Mouse (Mus musculus): ENCODE measurements at regions not wholly inside any gene's neighbourhood (a gene's known extent, or its start where the extent isn't known, plus 50 kb on each side); places are given as distances from the start of the nearest gene placed in this dataset.
"Not testable (repeated sequence)": the region's sequence is repeated elsewhere in the genome, so short reads cannot be mapped to it uniquely, and the experiment has no call there.

GRCm38 (mm10) chr2:3864872-3865271 lies 152.6 kb upstream of the Frmd4a start:
- no peak for DNase-seq

- DNase-seq = not testable (repeated sequence)
Observed at GRCm38 (mm10) chr2:3866736-3867135, 150.8 kb upstream of the Frmd4a start.

GRCm38 (mm10) chr2:3869701-3870100 lies 147.8 kb upstream of the Frmd4a start:
- no peak for DNase-seq

DNA sequence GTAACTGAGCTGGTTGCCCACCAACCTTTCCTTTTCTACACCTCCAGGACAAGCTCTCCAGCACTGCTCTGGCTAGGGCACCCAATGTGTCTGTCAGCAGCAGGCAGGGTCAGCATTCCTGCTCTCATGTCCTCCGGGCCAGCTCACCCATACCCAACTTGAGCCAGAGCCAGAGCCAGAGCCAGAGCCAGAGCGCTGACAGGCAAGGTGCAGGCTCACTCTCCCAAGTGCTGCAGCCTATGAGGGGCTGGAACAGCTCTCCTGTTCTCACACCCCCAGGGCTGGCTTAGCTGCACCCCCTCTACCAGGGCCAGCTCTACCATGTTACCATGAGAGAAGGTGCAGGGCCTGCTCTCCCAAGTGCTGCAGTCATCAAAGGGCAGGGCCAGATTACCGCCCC lies 145.8 kb upstream of the Frmd4a start:
- no peak for DNase-seq

GRCm38 (mm10) chr2:3887000-3887399 lies 130.5 kb upstream of the Frmd4a start:
- no peak for DNase-seq

DNA sequence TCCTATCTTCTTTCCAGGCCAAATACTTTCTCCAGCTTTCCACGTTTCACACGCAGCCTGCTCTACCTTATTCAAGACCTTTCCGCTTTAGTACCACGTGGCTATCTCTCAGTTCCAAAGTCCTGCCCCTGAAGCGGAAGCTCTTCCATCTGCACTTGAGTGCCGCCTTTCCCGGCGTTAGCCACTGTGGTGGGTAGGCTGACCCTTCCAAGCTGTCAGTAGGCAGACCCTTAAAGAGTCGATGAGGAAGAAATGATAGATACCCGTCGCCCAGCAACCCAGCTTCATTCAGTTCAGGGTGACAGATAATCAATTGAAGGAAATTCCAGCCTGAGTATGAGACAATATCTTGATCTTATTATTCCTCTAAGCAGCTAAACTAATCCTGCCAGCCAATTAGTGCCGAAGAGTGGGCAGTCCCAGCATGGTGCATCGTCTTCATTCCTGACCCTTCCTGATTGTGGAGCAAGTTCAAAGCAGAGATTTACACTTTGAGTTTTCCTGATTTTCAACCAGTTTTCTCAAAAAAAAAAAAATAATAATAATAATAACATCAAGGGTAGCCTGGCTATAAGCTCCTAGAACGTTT lies 129.6 kb upstream of the Frmd4a start:
- DNase-seq = no peak

- no peak for DNase-seq
Observed at GRCm38 (mm10) chr2:3889381-3889780, 128.1 kb upstream of the Frmd4a start.

DNA sequence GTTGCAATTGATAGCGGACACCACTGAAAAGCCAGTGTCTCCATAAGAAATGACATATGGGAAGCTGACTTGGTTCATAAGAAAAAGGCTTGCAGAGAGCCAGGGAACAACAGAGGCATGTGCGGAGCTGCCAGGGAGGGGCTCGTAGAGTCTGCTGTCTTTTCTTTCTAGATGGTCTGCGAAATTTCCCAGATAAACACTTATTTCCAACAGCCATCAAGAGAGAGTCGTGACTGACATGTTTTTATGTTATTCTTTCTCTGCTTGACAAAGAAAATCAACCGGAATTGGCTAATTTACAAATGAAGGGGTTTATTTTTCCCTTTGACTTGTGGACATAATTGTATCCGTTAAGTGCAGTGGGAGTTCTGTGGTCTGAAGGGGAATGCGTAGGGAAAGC lies 127.1 kb upstream of the Frmd4a start:
- DNase-seq = no peak

- no peak for DNase-seq
Observed at GRCm38 (mm10) chr2:3907026-3907425, 110.5 kb upstream of the Frmd4a start.

GRCm38 (mm10) chr2:3908192-3908591 lies 109.3 kb upstream of the Frmd4a start:
- DNase-seq = no peak

GRCm38 (mm10) chr2:3910086-3910891 lies 107.2 kb upstream of the Frmd4a start:
- no peak for DNase-seq

DNA sequence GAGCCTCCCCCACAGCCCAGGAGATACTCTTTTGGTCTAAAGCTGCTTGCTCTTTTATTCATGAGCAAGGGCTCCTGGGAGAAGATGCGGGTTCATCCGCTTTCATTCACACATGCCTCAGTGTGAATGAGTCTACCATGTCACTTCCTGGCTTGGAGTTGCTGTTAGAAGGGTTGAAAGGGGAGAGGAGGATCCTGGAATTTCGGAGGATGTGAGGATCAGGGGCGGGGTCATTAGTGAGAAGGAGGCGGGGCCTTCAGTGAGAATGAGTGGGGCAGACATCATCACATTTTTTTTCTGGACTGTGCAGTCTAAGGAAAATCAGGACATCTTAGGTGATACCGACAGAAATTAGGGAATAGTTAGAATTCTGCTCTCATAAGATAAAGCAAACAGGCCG lies 102.4 kb upstream of the Frmd4a start:
- DNase-seq = no peak

DNA sequence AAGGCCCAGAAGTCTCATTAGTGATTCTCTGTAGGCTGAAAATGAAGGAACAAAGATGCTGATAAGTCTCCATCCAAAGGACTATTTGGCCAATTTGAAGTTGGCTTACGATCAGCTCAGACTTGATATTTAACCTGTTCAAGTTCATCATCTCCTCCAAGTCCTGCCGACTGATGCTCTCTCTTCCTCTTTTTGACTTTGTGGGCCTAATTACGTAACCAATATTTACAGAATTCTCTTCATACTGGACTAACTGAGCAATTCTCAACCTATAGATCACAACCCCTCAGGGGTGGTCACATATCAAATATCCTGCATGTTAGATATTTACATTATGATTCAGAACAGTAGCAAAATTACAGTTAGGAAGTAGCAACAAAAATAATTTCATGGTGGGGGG lies 101.2 kb upstream of the Frmd4a start:
- no peak for DNase-seq

DNA sequence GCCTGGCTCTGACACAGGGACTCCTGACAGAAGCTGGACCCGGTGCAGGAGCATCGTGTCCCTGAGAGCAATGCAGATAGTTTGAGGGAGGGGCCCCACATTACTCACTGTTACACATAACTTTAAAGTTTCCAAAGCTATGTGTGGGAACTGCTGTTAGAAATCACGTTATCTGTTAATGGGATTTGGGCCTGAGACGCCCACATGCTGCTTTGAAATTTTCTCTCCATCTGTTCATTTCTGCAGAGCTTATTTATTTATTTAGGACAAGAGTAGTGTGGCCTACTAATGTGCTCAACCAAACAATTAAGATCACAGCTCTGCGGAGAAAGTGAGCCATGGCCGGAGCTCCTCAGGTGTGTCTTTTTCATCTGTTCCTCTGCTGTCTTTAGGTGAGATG lies 99.4 kb upstream of the Frmd4a start:
- DNase-seq = no peak

DNA sequence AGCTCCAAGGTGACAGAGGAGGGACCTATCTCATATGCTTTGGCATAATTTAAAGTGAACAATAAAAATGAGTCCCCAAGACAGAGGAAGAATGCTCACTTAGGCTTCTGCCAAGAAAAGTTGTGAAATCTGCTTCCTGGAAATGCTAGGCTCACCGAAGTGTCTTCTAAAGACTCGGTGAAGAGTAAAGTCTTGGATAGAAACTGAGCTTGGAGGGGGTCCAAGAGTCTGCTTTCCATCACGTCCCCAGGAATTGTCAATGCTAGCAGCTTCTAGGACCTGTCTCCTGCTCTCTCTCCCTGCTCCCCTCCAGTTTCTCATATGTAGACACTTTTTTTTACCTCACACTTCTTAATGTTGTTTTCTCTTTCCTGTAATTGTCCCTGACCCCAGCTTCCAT lies 97.6 kb upstream of the Frmd4a start:
- DNase-seq = no peak

DNA sequence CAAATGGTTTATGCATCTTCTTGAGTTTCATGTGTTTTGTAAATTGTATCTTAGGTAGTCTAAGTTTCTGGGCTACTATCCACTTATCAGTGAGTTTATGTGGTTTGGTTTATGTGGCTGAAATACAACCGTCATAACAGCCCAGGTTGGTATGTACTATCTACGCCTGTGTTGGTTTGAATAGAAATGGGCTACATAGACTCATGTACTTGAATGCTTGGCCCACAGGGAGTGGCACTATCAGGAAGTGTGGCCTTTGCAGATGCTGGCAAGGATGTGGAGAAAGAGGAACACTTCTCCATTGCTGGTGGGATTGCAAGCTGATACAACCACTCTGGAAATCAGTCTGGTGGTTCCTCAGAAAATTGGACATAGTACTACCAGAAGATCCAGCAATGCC lies 96.4 kb upstream of the Frmd4a start:
- DNase-seq = not testable (repeated sequence)

DNA sequence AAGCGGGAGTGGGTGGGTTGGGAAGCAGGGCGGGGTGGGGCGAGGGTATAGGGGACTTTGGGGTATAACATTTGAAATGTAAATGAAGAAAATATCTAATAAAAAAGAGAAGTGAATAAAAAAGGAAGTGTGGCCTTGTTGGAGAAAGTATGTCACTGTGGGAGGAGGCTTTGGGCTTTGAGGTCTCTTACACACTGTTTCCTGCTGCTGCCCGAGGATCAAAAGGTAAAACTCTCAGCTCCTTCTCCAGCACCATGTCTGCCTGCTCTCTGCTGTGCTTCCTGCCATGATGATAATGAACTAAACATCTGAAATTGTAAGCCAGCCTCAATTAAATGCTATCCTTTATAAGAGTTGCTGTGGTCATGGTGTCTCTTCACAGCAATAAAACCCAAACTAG lies 94.8 kb upstream of the Frmd4a start:
- no peak for DNase-seq

DNA sequence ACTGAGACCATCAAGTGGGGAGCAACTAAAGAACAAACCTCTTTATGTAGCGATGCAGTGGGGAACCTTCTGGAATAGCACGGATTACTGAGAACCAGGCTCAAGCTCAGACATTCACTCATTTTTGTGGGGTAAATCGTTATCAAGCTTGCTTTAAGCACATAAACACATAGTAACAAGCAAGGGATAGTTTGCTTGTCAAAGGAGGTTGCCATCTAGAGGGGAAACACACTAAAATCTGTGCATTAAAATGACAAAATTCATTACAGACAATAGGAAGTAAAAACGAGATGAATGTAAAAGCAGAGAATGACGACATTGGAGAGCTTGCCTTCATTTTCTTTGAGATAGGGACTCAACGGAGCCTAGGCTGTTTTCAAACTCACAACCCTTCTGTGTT lies 92.8 kb upstream of the Frmd4a start:
- no peak for DNase-seq

DNA sequence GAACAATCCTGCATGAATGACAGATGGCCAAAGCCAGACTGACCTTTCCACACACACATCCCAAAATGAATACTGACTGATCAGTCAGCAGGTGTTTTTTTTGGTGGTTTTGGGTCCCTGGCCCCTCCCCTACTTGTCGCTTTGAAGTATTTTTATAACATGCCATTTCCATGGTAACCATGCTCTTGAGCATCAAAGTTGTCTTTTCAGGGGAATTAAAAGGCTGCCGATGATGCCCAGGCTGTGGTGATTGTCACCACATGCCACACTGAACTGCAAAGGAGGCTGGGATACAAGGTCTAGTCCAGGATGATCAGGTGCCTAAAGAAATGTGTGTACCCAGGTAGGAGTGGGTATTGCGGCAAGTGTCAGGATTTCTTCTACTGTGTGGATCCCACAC lies 92.3 kb upstream of the Frmd4a start:
- DNase-seq = no peak

GRCm38 (mm10) chr2:3926129-3926528 lies 91.4 kb upstream of the Frmd4a start:
- DNase-seq = no peak

DNA sequence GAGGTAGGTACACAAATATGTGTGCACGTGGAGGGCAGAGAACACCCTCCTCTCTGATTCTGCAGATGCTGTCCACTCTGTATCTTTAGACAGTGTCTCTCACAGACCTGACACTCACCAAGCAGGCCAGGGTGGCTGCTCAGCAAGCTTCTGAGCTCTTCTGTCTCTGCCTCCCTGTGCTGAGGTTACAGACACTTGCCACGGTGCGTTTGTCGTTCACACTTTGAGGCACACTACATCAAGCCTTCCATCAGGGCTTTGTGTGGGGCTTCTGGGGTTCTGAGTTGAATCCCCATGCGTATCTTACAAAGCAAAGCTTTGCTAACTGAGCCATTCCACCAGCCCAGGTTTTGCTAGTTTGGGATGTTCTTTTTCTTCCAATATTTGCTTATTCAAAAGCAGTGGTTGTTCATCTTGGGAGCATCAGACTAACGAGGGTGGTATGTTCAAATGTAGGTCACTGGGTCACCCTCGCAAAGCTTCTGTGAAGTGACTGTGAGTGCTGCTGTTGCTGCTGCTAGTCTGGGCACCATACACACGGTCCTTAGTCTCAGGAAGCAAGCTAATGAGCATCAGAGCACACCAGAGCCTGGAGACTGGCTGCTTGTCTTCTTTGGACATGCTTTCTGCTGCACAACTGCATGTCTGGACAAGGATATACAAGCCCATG lies 90.2 kb upstream of the Frmd4a start:
- DNase-seq = no peak

GRCm38 (mm10) chr2:3927853-3928252 lies 89.7 kb upstream of the Frmd4a start:
- DNase-seq = no peak

DNA sequence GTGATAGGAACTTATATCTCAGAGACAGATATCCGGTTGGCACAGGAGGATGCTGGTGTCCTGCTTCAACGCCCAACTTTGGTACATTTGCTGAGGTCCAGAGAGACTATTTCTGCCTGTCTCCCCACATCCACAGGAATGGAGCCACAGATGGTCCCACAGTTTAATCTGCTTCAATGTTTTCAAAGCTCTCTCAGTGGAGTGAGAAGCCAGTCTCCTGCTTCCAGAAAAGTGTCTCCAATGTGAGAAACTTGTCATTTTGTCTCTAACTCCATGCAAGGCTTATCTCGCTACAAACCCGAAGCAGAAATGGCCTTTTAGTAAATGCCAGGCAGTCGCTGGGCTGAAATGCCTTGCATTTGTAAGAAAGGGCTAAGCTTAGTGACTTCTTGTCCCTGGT lies 86.9 kb upstream of the Frmd4a start:
- no peak for DNase-seq

- DNase-seq = no peak
Observed at GRCm38 (mm10) chr2:3940786-3941185, 76.7 kb upstream of the Frmd4a start.

Data from right cerebral cortex, postnatal 4 days (tissue).